Mouse (Mus musculus) kidney, postnatal 25 days (tissue): ENCODE measurements at regions not wholly inside any gene's neighbourhood (a gene's known extent, or its start where the extent isn't known, plus 50 kb on each side); places are given as distances from the start of the nearest gene placed in this dataset.

Experiments used
- DNase-seq, 2 experiments: peaks; one replicate each; pipeline ENCODE4 v3.0.0; 2021; ENCODE audit warnings: mixed read lengths in 2 of 2

GRCm38 (mm10) chr6:94336168-94336567 is 52.5 kb upstream of the Magi1 start:
- no peak for DNase-seq
